ENCODE assay signal across 14 mouse cellular contexts in genomic region chr14:25042265-25042664, GRCm38 (mm10).
DNase-seq lines count a peak whose midpoint lies in the region; ATAC-seq and TF ChIP-seq lines count a peak whose summit lies in the region.
"Had no signal": no experiment of that assay in that cellular context is flagged by ENCODE, and none has a peak within 500 bp of the region (broad histone marks: within the 10 kb centered on the region; RNA-seq: fewer than 3 reads in every experiment).

No protein-coding gene starts in this region.

- H3K9me3 ChIP-seq in forebrain, embryonic 10.5 days: no peaks in the 10 kb centered on the region
- H3K9me3 ChIP-seq in forebrain, embryonic 14.5 days (replicated peaks; ENCODE audit: control insufficient read depth, low read length): no peaks in the 10 kb centered on the region
- H3K9me3 ChIP-seq in kidney, postnatal 0 days (replicated peaks; ENCODE audit: low read length): no peaks in the 10 kb centered on the region
- H3K9me3 ChIP-seq in embryonic facial prominence, embryonic 15.5 days (replicated peaks): no peaks in the 10 kb centered on the region
- no peaks in the 10 kb centered on the region for H3K9me3 ChIP-seq in stomach, embryonic 14.5 days (ENCODE audit: control insufficient read depth, low read depth, low read length)

- 58% methylated on average over 5 of the region's 5 CpGs for WGBS in forebrain, embryonic 10.5 days
- 76% methylated on average over 5 of the region's 5 CpGs for WGBS in forebrain, embryonic 14.5 days
- WGBS in kidney, postnatal 0 days: 12% methylated on average over 5 of the region's 5 CpGs
- 11% methylated on average over 5 of the region's 5 CpGs for WGBS in embryonic facial prominence, embryonic 15.5 days
- 27% methylated on average over 5 of the region's 5 CpGs for WGBS in stomach, embryonic 14.5 days

- H3K27me3 ChIP-seq in forebrain, embryonic 10.5 days (ENCODE audit: poor library complexity, severe bottlenecking): no peaks in the 10 kb centered on the region
- no peaks in the 10 kb centered on the region for H3K27me3 ChIP-seq in forebrain, embryonic 14.5 days (replicated peaks; ENCODE audit: control insufficient read depth, insufficient read depth, low read length)
- no peaks in the 10 kb centered on the region for H3K27me3 ChIP-seq in kidney, postnatal 0 days (ENCODE audit: insufficient read depth, low read length)
- H3K27me3 ChIP-seq in embryonic facial prominence, embryonic 15.5 days: no peaks in the 10 kb centered on the region
- no peaks in the 10 kb centered on the region for H3K27me3 ChIP-seq in stomach, embryonic 14.5 days (ENCODE audit: control insufficient read depth, insufficient read depth, low read length)

- no peak overlapping the region for H3K9ac ChIP-seq in forebrain, embryonic 14.5 days (ENCODE audit: low read length)
- H3K9ac ChIP-seq in kidney, postnatal 0 days (ENCODE audit: low read depth, low read length): no peak overlapping the region
- no peak overlapping the region for H3K9ac ChIP-seq in embryonic facial prominence, embryonic 15.5 days
- no peak overlapping the region for H3K9ac ChIP-seq in stomach, embryonic 14.5 days (replicated peaks; ENCODE audit: low read depth, low read length)

- H3K4me3 ChIP-seq in forebrain, embryonic 10.5 days: no peak overlapping the region
- no peak overlapping the region for H3K4me3 ChIP-seq in forebrain, embryonic 14.5 days (ENCODE audit: low read depth, low read length)
- H3K4me3 ChIP-seq in kidney, postnatal 0 days (replicated peaks; ENCODE audit: low read depth, low read length): no peak overlapping the region
- H3K4me3 ChIP-seq in embryonic facial prominence, embryonic 15.5 days (replicated peaks): no peak overlapping the region
- no peak overlapping the region for H3K4me3 ChIP-seq in stomach, embryonic 14.5 days (ENCODE audit: low read depth, low read length)

- H3K4me2 ChIP-seq in forebrain, embryonic 14.5 days (ENCODE audit: low read length): no peak overlapping the region
- H3K4me2 ChIP-seq in kidney, postnatal 0 days (ENCODE audit: low read length): no peak overlapping the region
- no peak overlapping the region for H3K4me2 ChIP-seq in embryonic facial prominence, embryonic 15.5 days (replicated peaks)
- no peak overlapping the region for H3K4me2 ChIP-seq in stomach, embryonic 14.5 days (replicated peaks; ENCODE audit: low read depth, low read length)

- ATAC-seq in forebrain, embryonic 14.5 days: no peak
- ATAC-seq in kidney, postnatal 0 days (replicated peaks; ENCODE audit: low FRiP score, low read depth): no peak
- ATAC-seq in embryonic facial prominence, embryonic 15.5 days (ENCODE audit: insufficient number of reproducible peaks, low FRiP score, low TSS enrichment, low read depth): peak; percentile 40; the same call in 1 of the 2 replicates
- no peak for ATAC-seq in stomach, embryonic 14.5 days (ENCODE audit: insufficient number of reproducible peaks, insufficient read depth, low FRiP score, low read depth)
- ATAC-seq: activated CD4-positive, CD25-positive, alpha-beta regulatory T cell, adult 4 months had no signal

- H3K27ac ChIP-seq in forebrain, embryonic 10.5 days: peak overlapping the region; percentile 59
- no peak overlapping the region for H3K27ac ChIP-seq in forebrain, embryonic 14.5 days (ENCODE audit: low read depth, low read length)
- no peak overlapping the region for H3K27ac ChIP-seq in kidney, postnatal 0 days
- H3K27ac ChIP-seq in embryonic facial prominence, embryonic 15.5 days (replicated peaks): peak overlapping the region; percentile 75
- peak overlapping the region; percentile 80 for H3K27ac ChIP-seq in stomach, embryonic 14.5 days (ENCODE audit: low read length)

- DNase-seq in forebrain, embryonic 10.5 days (ENCODE audit: extremely low spot score, low spot score): no peak
- no peak for DNase-seq in forebrain, embryonic 14.5 days (ENCODE audit: low spot score)
- peak; percentile 66 for DNase-seq in kidney, postnatal 0 days (ENCODE audit: low spot score)
- no peak for DNase-seq in kidney, adult 9 months
- no peak for DNase-seq in layer of hippocampus, adult 9-11 months
- DNase-seq in frontal cortex, postnatal 36 days (ENCODE audit: low spot score in 2 of 2): no peak
- DNase-seq: cerebellum, adult 8-10 months; gastrocnemius, postnatal 25 days; kidney, postnatal 14 days; thymus, postnatal 14 days had no signal

- H3K36me3 ChIP-seq in forebrain, embryonic 10.5 days (replicated peaks): no peaks in the 10 kb centered on the region
- H3K36me3 ChIP-seq in forebrain, embryonic 14.5 days (ENCODE audit: control insufficient read depth, insufficient read depth, low read length): no peaks in the 10 kb centered on the region
- no peaks in the 10 kb centered on the region for H3K36me3 ChIP-seq in kidney, postnatal 0 days (ENCODE audit: insufficient read depth, low read length)
- no peaks in the 10 kb centered on the region for H3K36me3 ChIP-seq in embryonic facial prominence, embryonic 15.5 days
- H3K36me3 ChIP-seq in stomach, embryonic 14.5 days (ENCODE audit: control insufficient read depth, insufficient read depth, low read length): no peaks in the 10 kb centered on the region
- H3K36me3 ChIP-seq: G1E had no signal

- TF ChIP-seq CTCF in kidney, postnatal 0 days (IDR thresholded peaks at IDR 0.05; ENCODE audit: low read depth): no peak

- H3K4me1 ChIP-seq in forebrain, embryonic 10.5 days: peaks cover 36% of the 10 kb centered on the region
- H3K4me1 ChIP-seq in forebrain, embryonic 14.5 days (ENCODE audit: control insufficient read depth, insufficient read depth, low read length): no peaks in the 10 kb centered on the region
- no peaks in the 10 kb centered on the region for H3K4me1 ChIP-seq in kidney, postnatal 0 days (replicated peaks; ENCODE audit: insufficient read depth, low read length)
- H3K4me1 ChIP-seq in embryonic facial prominence, embryonic 15.5 days: peaks cover 36% of the 10 kb centered on the region
- peaks cover 34% of the 10 kb centered on the region for H3K4me1 ChIP-seq in stomach, embryonic 14.5 days (ENCODE audit: control insufficient read depth, insufficient read depth, low read length)

Comparison
In these comparisons a context has a peak if more than half of its experiments do, and no peak if none do; other contexts are left out.
1. H3K27ac ChIP-seq: peak in forebrain, embryonic 10.5 days (single experiment), embryonic facial prominence, embryonic 15.5 days (single experiment) and stomach, embryonic 14.5 days (single experiment); none in forebrain, embryonic 14.5 days (single experiment) and kidney, postnatal 0 days (single experiment).